Mouse (Mus musculus): ENCODE results near the gene Lhx2.
A peak's percentile ranks its signal among the peaks of the same experiment; 100 is the strongest.

The Lhx2 gene

DNA sequence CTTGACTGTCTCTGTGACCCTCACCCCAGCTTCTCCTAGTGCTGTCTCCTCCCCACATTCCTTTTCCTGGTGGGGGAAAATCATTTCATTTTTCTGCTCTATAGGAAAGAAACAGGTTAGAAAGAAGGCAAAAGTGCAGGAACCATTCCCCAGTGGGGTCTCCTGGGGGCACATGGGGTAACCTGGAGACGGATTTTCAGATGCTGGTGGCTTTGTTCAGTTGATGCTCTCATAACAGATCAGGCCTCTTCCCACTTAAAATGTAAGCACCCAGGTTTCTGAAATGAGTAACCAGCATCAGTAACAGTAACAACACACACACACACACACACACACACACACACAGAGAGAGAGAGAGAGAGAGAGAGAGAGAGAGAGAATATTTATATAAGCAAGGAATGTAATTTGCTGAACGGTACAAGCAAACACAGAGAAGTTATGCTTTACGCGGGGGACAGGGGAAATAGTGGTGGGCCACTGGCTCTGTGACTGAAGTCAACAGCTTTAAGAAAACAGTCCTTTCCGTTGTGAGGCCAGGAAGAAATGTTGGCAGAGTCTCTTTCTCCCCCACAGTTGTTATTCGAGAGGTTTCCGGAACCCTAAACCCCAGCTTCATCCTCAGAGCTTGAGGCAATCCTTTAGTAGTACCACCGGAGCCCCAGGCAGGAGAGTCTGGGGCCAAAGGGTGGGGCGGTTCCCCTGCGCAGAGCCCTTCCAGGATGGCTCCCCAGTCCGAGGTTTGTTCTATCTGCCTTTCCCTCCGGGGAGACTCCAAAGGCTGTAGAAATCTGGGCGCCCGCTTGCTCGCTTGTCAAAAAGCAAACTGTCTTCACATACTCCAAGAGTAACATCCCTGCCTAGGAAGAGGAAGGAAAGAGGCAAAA is 8.0 kb downstream of the Lhx2 start:
- DNase-seq, result peak; percentile 56

DNA sequence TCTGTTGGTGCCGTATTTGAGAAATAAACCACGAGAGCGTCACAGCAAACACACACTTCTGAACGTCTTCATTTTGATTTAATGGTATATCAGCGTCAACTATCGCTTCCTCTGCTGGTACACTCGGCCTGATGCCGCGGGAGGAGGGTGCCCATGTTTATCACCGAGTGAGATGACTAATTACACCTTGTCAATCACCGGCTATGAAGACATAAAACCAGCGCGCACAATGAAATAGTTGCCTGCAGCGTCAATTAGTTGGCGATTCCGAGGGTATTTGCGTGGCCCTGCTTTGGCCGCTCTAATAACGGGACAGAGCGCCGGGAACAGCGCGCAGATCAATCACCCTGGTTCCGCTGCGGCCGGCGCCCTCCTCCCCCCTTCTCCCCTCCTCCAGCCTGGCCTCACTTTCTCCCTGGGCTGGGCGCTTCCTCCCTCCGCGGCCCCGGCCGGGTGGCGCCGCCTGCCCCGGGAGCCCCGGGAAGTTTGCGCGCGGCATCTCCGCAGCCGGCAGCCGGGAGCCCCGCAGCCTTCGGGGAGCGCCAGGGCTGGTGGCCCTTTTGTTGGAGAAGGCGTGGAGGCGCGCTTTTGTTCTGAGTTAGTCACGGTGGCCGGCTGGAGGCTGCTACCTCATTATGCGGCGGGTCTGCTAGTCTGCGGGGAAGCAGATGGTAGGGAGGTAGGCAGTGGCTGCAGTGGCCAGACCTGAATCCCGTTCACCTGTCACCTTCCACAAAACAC is 8.9 kb downstream of the Lhx2 start:
- peak; percentile 80 for DNase-seq

DNA sequence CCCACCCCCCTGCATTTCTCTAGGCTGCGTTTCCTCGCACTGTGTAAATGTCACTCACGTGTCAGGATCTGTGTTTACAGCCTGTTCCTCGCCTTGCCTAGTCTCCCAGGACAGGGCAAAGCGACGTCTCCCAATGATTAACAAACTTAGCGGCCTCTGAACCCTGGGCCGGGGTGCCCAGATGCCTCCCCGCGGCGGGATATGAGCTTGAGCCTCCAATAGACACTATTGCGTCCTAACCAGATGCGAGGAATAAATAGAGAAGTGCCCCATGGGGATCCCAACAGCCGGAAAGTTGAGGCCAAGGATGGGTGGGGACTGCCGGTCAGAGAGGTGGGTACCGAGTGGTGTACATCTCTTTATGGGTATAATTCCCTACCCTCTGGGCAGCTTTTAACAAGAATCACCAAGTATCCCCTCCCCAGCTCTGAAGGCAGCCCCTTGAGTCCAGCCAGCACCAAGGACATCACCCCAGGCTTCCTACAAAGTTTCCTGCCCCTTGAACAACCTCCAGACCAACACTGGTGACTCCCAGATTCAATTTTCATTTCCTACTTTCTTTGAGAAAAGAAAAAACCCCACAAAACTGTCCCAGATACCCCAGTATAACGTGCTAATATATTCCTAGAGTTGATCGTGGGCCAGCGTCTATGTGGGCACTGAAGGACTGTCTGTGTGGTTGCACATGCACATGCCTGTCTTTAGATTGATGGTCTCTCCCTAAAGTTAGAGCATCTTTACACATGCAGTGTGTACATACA is 9.8 kb downstream of the Lhx2 start:
- peak; percentile 45 for DNase-seq

DNA sequence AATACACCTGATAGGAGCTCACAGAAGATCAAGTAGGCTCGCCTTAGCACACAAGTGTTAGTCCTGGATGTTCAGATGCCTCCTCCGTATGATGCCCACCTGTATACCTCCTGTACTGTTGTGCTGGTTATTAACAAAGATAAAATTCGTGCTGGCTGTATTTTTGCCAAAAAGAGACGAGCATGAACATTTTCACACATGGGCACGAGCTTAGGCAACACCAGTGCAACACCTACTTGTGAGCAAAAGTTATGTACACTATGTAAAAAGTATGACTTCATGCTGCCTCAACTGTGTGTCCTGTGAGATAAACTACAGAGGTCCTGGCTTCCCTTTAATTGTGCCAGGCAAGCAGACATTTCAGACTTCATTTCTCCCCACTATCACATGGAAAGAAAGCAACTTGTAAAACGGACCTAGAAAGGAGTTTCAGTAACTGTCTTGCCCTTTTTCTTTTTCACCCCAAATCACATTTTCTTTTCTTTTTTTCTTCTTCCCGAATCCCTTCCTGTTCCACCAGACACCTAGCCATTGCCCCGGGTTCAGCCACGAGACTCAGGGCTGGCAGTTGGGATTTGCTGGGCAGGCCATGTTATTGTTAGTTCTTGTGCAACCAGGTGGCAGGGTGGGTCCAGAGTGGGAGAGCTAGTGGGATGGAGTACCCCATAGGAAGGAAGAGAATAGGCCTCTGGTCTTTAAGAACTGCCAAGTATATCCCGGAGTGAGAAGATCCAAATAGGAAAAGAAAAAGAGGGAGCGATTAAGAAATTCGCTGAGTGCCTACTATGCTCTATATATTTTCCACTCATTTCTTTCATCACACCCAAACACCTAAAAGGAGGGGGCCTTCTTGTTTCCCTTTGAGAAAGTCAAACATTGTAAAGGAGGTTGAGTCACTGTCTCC is 10.6 kb downstream of the Lhx2 start:
- peak; percentile 19 for DNase-seq

DNA sequence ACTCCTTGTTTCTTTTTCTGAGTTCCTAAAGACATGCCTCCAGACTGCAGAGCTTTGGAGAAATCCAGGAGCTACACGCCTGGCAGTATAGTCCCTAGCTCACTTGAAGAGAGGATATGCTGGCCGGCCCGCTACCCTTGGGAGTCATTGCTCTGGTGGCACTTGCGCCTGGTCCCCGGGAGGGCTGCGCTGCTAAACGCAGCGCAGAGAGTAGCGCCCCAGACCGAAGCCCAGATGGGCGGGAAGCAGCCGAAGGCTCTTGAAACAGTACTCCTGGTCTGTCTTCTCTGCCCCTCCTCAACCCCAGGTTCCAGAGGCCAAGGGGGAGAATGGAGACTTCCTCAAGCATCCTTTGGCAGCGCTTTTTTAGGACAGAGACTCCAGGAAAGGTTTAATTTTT is 11.3 kb downstream of the Lhx2 start:
- peak; percentile 62 for DNase-seq

DNA sequence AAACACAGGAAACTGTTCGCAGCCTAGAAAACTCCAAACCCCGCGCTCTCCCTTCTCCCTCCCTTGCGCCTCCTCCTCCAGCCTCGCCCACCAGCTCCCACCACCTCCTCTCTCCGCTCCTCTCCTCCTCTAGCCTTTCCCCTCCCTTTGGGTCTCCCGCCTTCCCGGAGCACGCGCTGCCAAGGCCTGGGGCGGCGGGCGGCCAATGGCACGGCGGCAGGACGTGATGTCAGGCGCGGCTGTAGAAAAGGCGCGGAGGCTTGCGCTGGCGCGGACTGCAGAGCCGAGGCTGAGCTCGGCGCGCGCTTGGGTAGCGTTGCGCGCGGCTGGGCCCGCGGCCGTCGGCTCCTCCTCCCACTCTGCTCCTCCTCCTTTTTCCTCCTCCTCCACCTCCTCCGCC is 11.7 kb downstream of the Lhx2 start:
- peak; percentile 97 for DNase-seq

DNA sequence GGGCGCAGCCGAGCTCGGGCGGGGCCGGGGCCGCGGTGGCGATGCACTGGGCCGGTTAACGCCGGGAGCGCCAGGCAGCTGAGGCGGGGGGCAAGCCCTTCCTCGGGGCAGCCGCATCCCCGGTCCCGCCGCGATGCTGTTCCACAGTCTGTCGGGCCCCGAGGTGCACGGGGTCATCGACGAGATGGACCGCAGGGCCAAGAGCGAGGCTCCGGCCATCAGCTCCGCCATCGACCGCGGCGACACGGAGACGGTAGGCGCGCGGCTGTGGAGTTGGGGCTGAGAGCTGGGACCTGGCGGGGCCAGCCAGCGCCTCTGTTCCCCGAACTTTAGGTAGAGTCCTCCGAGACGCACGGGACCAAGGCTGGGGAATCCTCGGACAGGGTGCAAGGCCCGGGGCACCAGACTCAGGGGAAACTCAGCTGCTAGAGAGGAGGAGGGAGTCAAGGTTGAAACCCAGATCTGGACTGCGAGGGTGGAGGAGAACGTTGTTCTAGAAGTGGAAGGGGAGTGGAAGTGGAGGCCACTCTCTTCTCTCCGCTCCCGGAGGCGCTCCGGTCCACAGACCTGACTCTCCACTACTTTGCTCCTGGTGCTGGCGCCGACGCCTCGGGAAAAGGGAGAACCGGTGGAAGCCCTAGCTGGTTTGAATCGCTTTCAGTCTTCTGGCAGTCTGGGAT is 12.7 kb downstream of the Lhx2 start:
- DNase-seq, result peak; percentile 41

DNA sequence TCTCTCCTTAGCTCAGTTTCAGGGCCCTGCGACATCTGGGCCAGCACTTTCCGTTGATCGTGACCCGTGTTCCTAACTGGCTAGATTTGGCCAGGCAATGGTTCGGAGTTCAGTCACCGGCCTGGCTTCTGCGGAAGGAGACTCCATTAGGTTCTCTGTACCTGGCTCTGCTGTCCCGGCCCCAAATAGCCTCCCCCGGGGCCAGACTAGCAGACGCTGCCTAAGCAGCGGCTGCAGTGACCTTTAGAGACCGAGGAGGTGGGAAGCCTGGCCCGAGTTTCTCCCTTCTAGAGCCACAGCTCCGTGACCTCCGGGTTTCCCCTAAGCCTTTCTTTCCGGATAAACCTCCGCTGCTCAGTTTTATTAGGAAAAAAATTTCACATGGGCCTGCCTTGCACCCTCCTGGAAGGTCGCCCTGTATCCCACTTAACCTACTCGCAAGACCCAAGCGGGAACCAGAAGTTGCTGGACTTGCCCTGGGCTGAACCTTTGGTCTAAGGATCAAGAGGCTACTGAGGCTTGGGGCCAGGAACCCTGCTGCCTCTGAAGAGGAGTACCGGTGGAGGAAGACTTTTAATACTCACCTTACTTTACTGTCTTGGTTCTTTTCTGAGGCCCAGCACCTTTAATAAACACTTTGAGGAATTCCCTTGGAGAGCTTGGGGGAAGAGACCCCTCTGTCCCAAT is 13.4 kb downstream of the Lhx2 start:
- peak; percentile 41 for DNase-seq

DNA sequence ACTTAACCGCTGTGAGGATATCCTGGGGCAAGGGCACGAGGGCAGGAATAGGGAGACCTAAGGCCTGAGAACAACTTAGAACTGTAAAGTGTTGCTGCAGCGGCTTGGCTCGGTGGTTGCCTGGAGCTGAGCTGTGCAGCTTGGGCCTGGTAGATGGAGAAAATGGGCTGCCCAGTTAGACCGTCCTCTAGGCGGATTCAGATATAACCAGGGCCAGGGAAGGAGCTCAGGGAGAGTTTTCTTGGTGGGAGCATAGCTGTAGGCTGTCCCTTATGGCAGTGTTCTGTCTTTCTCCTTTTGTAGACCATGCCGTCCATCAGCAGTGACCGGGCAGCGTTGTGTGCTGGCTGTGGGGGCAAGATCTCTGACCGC is 13.9 kb downstream of the Lhx2 start:
- DNase-seq, result peak; percentile 15

DNA sequence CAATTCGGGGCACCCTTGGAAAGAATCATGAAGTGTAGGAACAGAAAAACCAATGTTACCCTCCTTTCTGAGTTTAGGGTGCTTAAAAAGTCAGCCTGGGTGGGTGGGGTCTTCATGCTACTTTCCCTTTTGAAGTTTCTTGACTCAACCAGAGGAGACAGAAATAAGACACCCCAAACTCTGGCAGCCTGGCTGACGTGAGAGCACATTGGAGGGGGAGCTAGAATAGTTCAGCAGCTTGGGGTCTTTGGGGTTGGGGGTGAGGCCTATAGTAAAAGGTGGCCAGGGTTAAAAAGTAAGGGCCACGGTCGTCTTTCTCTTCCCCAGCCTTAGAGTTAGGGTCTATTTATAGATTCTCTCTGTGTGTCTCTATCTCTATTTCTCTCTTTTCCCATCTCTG is 14.6 kb downstream of the Lhx2 start:
- peak; percentile 4 for DNase-seq

DNA sequence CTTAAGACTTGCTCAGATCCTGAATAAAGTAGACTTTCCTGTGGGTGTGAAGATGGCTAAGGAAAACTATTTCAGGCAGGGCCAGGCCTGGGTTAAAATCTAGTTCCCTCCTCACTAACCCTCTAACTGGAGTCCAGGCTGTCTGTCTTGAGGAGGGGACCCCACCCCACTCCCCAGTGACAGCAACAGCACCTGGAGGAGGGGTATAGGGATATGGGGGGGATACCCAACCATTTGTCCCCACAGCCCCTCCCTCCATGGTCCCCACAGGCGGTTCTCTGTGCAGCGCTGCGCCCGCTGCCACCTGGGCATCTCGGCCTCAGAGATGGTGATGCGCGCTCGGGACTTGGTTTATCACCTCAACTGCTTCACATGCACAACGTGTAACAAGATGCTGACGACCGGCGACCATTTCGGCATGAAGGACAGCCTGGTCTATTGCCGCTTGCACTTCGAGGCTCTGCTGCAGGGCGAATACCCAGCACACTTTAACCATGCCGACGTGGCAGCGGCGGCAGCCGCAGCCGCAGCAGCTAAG is 15.2 kb downstream of the Lhx2 start:
- DNase-seq, result no peak

DNA sequence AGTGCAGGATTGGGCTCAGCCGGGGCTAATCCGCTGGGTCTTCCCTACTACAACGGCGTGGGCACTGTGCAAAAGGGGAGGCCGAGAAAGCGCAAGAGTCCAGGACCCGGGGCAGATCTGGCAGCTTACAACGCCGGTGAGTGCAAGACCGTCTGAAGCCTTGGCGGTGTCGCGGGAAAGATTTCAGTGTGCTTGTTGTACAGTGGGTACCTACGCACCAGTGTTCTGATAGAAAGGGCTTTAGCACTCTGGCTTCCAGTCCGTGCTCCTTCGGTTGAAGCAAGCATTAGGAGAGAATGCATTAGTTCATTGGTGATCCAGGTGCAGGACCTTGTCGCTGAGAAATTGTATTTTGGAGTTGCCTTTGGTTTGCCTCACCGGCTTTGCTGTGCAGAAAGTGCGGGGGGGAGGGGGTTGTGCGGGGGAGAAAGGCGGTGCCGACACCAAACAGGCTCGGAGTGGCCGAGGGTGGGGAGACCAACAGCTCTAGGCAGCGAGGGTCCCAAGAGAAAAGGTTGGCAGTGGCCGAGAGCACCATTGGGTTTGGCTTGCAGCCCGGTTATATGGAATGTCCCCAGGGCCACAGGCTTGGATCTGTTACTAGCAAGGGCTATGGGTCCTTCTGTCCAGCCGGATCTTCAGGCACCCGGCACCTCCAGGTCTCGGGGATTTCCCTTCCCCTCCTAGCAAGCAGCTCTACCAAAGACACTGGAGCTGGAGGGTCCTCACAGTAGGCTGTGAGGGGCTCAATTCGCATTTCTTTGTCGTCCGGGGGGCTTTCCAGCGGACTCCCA is 15.8 kb downstream of the Lhx2 start:
- DNase-seq, result peak; percentile 60

DNA sequence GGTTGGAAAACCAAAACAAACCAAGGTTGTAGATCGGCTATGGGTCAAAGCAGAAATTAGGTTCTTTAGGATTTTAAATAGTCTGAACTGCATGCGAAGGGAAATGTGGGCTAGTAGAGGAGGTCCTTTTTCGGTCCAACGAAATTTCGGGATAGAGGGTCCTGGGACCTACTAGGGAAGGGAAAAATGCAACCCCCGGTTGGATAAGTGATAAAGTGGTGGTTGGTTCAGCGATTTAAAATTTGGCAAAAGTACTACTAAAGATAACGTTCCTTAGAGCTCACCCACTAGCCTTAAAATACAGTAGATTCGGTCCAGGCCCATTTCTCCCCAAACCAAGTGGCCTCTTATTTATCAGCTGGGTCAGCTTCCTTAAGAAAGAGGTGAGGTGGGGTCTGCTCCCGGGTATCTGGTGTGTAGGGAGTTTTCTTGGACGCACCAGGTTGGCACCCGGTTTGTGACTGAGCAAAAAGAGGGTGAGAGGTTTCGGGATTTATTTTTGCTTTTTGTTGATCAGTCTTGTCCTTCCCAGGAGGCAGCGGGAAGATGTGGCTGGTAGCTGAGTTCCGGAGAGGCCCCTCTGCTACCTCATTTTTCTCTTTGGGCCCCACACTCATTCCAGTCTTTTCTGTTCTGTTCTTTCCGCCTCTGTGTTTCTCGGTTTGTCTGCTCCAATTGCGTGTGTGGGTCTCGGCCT is 16.8 kb downstream of the Lhx2 start:
- DNase-seq, result peak; percentile 45

DNA sequence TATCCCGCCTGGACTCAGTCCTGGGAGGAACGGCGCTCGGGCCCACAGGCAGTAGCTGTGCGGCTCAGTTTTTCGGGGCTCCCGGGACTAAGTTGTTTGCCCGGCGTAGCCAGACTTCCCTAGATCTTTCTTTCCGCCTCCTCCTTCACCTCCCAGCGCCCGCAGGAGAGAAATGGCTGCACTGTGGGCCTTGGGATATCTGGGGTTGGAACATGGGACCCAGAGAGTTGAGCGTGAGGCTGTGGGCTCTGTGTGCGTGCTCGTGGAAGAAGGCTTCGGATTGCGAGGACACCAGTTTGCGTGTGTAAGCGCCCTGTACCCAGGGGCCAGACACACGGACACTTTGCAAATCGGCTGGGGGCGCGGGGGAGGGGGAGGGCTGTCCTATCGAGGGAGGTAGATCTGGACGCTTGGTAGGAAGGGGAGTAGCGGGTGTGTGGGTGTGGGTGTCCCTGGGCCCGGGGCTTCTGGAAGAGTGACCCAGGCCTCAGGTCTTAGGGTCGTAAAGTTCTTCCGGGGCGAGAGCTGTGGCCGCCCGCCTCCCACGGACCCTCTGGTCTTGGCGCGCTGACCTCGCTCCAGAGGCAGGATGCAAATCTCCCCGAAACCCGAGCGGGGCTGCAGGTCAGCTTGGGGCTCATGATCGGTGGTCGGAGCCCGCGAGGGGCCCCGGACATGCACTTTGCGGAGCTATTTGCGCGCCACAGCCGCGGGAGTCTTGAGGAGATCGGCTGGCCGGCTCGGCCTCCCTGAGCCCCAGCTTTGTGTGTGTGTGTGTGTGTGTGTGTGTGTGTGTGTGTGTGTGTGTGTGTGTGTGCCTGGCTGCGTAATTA is 17.6 kb downstream of the Lhx2 start:
- DNase-seq, result peak; percentile 64

DNA sequence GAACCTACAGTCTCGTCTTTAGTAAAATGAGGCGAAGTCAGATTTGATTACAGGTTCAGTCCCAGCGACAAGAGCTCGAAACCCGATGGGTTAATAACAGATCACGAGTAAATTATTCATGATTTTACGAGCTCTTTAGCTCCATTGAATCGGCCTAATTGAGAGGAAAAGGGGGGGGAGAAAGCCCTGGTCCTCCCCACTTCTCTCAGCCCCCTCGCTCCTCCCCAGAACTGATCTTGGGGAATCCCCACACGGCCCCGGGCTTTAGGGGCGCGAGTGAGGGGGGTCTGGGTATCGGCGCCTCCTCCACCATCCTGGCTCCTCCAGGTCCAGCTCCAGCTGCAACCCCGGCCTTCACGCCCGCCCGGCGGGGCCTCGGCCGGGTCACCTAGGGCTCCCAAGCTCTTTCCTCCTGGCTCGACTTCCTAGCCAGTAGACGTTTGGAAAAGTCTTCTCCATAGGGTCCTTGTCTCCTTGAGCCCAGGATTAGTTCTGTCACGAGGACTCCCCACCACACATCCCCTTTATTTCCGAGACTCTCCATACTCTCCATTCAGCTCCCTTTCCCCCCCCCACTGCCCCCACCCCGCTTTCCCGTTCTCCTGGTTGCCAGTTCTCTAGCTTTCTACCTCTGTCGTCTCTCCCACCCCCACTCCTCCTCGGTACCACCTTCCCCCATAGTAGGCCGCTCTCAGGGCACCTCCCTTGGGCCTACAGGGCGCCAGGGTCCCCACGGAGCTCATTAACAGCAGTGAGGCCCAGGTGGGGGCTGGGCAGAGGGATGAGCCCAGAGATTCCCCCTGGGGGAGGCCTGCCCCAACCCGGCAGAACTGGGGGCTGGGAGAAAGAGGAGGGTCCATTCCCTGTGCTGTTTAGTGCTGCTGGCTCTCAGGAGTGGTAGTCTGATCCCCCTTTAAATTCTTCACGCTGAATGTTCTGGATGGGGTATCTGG is 18.5 kb downstream of the Lhx2 start:
- peak; percentile 43 for DNase-seq

DNA sequence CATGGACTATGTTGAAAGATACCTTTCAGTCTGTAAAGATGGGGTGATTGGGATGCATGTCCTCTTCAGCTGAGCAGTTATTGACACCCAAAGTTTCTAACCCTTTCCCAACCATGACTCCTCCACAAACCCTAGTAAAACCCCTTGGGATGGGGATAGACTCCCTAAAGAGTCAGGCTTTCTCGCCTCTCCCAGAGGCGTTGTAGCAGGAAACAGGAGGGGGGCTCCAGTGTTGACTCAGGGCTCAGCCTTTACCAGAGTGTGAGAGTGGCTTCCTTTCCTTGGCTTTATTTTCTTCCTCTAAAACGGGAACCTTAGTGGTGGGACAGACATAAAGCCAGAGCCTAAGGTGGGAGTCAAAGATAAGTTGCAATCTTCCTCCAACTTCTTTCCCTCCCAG is 19.5 kb downstream of the Lhx2 start:
- peak; percentile 11 for DNase-seq

DNA sequence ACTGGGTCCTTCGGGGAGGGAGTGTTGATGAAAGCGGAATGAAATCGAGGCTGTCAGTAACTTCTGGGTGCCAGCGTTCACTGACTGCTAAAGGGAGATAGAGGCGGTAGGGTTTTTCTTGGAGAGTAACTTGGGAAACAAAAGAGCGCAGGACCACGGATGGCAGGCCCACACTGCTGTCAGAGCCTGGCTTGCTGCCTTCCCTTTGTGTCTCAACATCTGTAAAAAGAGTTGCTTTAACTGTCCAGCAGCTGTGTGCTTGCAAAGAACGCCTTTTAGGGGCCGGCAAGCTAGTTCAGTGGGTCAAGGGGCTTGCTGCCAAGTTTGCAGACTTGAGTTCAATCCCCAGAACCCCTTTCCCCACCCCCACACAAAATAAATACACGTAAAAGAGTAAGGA is 20.1 kb downstream of the Lhx2 start:
- no peak for DNase-seq

Measured in embryo, embryonic 11 days (tissue).